Comparison of ENCODE assay signal across 8 mouse cellular contexts in genomic region chr19:5568470-5569140, GRCm38 (mm10). TPM values are rescaled to one million over a fixed set of nuclear protein-coding genes. Genes with fewer than 3 reads are reported as not detected.
A peak's percentile ranks its signal among the peaks of the same experiment; 100 is the strongest.
DNase-seq lines count a peak whose midpoint lies in the region; ATAC-seq lines count a peak whose summit lies in the region.

No protein-coding gene starts in this region.

- peak; percentile 95 for DNase-seq in 416B (ENCODE audit: low read depth)
- DNase-seq in adrenal gland, postnatal 4 days (ENCODE audit: low spot score in 2 of 2) = peak; percentile 54 to 68
- peak; percentile 81 for DNase-seq in heart, adult 8-10 months (ENCODE audit: low spot score)
- DNase-seq in kidney, adult 8-10 months = peak; percentile 78 to 83
- peak; percentile 63 to 73 for DNase-seq in spleen, adult 18-20 months

- no peak for ATAC-seq in embryonic facial prominence, embryonic 13.5 days (ENCODE audit: insufficient number of reproducible peaks, insufficient read depth, low FRiP score, low TSS enrichment, low read depth)
- peak; percentile 7; the same call in 1 of the 2 replicates for ATAC-seq in limb, embryonic 13.5 days (ENCODE audit: low FRiP score, low read depth)
- peak; percentile 25 for ATAC-seq in midbrain, embryonic 15.5 days (replicated peaks)

- WGBS in embryonic facial prominence, embryonic 13.5 days = 8% methylated on average over 27 of the region's 27 CpGs
- WGBS in limb, embryonic 13.5 days = 9% methylated on average over 27 of the region's 27 CpGs
- 6% methylated on average over 27 of the region's 27 CpGs for WGBS in midbrain, embryonic 15.5 days

- peaks cover 21% of the 10 kb centered on the region for H3K4me1 ChIP-seq in embryonic facial prominence, embryonic 13.5 days
- H3K4me1 ChIP-seq in limb, embryonic 13.5 days = peaks cover 18% of the 10 kb centered on the region
- peaks cover 21% of the 10 kb centered on the region for H3K4me1 ChIP-seq in midbrain, embryonic 15.5 days

- peak overlapping the region; percentile 86 for H3K27ac ChIP-seq in embryonic facial prominence, embryonic 13.5 days
- no peak overlapping the region for H3K27ac ChIP-seq in limb, embryonic 13.5 days
- peak overlapping the region; percentile 85; the same call in 1 of the 2 replicates for H3K27ac ChIP-seq in midbrain, embryonic 15.5 days

- peak overlapping the region; percentile 77 for H3K9ac ChIP-seq in embryonic facial prominence, embryonic 13.5 days
- H3K9ac ChIP-seq in limb, embryonic 13.5 days = peak overlapping the region; percentile 79
- H3K9ac ChIP-seq in midbrain, embryonic 15.5 days = peak overlapping the region; percentile 69; the same call in 1 of the 2 replicates

- H3K9me3 ChIP-seq in embryonic facial prominence, embryonic 13.5 days = no peaks in the 10 kb centered on the region
- H3K9me3 ChIP-seq in limb, embryonic 13.5 days = no peaks in the 10 kb centered on the region
- H3K9me3 ChIP-seq in midbrain, embryonic 15.5 days = no peaks in the 10 kb centered on the region

- peaks cover 38% of the 10 kb centered on the region for H3K27me3 ChIP-seq in embryonic facial prominence, embryonic 13.5 days
- H3K27me3 ChIP-seq in limb, embryonic 13.5 days = peaks cover 46% of the 10 kb centered on the region
- H3K27me3 ChIP-seq in midbrain, embryonic 15.5 days (replicated peaks) = peaks cover 20% of the 10 kb centered on the region

- H3K36me3 ChIP-seq in embryonic facial prominence, embryonic 13.5 days = 0 out of 2 replicates have a peak, but pooled peaks cover 7% of the 10 kb centered on the region
- peaks cover 14% of the 10 kb centered on the region for H3K36me3 ChIP-seq in limb, embryonic 13.5 days
- no peaks in the 10 kb centered on the region for H3K36me3 ChIP-seq in midbrain, embryonic 15.5 days (replicated peaks)

- peak overlapping the region; percentile 62 for H3K4me3 ChIP-seq in embryonic facial prominence, embryonic 13.5 days
- peak overlapping the region; percentile 73 for H3K4me3 ChIP-seq in limb, embryonic 13.5 days
- peak overlapping the region; percentile 75 for H3K4me3 ChIP-seq in midbrain, embryonic 15.5 days

- peak overlapping the region; percentile 95 for H3K4me2 ChIP-seq in embryonic facial prominence, embryonic 13.5 days
- peak overlapping the region; percentile 91 for H3K4me2 ChIP-seq in limb, embryonic 13.5 days (replicated peaks)
- H3K4me2 ChIP-seq in midbrain, embryonic 15.5 days = peak overlapping the region; percentile 83

RNA-seq across cellular contexts. Expression of gene Ap5b1, which starts 0.8 kb away (rescaled TPM):
- total RNA-seq in adrenal gland, postnatal 4 days (2021) = 1 to 10 TPM; 6.0 to 8.9 TPM
- 3.1 and 3.3 TPM in 2 replicates for polyA plus RNA-seq in embryonic facial prominence, embryonic 13.5 days (2015; fragmentation: Nextera tagmentation; extraction: Ambion mirVana)
- 1 to 10 TPM; 2.3 to 3.2 (median 2.7) TPM for total RNA-seq in heart, adult 8-10 months (2022)
- polyA plus RNA-seq in limb, embryonic 13.5 days (2015; fragmentation: Nextera tagmentation; extraction: Ambion mirVana) = 2.3 and 2.7 TPM in 2 replicates
- polyA plus RNA-seq in midbrain, embryonic 15.5 days (2015; fragmentation: Nextera tagmentation; extraction: Ambion mirVana) = 3.0 and 3.1 TPM in 2 replicates

RNA-seq across cellular contexts. Expression of gene Ovol1, which starts 8.2 kb away (rescaled TPM):
- 1 to 10 TPM in 1 of 2 experiments, not detected in 1; 1.6 TPM for total RNA-seq in adrenal gland, postnatal 4 days (2021)
- polyA plus RNA-seq in embryonic facial prominence, embryonic 13.5 days (2015; fragmentation: Nextera tagmentation; extraction: Ambion mirVana) = 5.8 and 6.4 TPM in 2 replicates
- not detected for total RNA-seq in heart, adult 8-10 months (2022)
- polyA plus RNA-seq in limb, embryonic 13.5 days (2015; fragmentation: Nextera tagmentation; extraction: Ambion mirVana) = 1.7 and 3.0 TPM in 2 replicates
- polyA plus RNA-seq in midbrain, embryonic 15.5 days (2015; fragmentation: Nextera tagmentation; extraction: Ambion mirVana) = 0.10 and 0.13 TPM in 2 replicates

RNA-seq across cellular contexts. Expression of gene Rnaseh2c, which starts 33.1 kb away (rescaled TPM):
- 100 to 1,000 TPM; 109 to 110 TPM for total RNA-seq in adrenal gland, postnatal 4 days (2021)
- 136 and 162 TPM in 2 replicates for polyA plus RNA-seq in embryonic facial prominence, embryonic 13.5 days (2015; fragmentation: Nextera tagmentation; extraction: Ambion mirVana)
- total RNA-seq in heart, adult 8-10 months (2022) = 10 to 100 TPM; 49.9 to 66.3 (median 64.9) TPM
- 143 and 144 TPM in 2 replicates for polyA plus RNA-seq in limb, embryonic 13.5 days (2015; fragmentation: Nextera tagmentation; extraction: Ambion mirVana)
- polyA plus RNA-seq in midbrain, embryonic 15.5 days (2015; fragmentation: Nextera tagmentation; extraction: Ambion mirVana) = 56.2 and 57.7 TPM in 2 replicates

RNA-seq across cellular contexts. Expression of gene Kat5, which starts 41.4 kb away (rescaled TPM):
- 10 to 100 TPM; 69.0 to 83.1 TPM for total RNA-seq in adrenal gland, postnatal 4 days (2021)
- polyA plus RNA-seq in embryonic facial prominence, embryonic 13.5 days (2015; fragmentation: Nextera tagmentation; extraction: Ambion mirVana) = 55.8 and 60.0 TPM in 2 replicates
- total RNA-seq in heart, adult 8-10 months (2022) = 10 to 100 TPM; 23.1 to 38.7 (median 29.3) TPM
- polyA plus RNA-seq in limb, embryonic 13.5 days (2015; fragmentation: Nextera tagmentation; extraction: Ambion mirVana) = 61.5 and 62.7 TPM in 2 replicates
- polyA plus RNA-seq in midbrain, embryonic 15.5 days (2015; fragmentation: Nextera tagmentation; extraction: Ambion mirVana) = 82.3 and 84.7 TPM in 2 replicates

RNA-seq across cellular contexts. Expression of gene Snx32, which starts 58.3 kb away (rescaled TPM):
- total RNA-seq in adrenal gland, postnatal 4 days (2021) = 10 to 100 TPM; 15.1 to 16.0 TPM
- 9.7 and 11.7 TPM in 2 replicates for polyA plus RNA-seq in embryonic facial prominence, embryonic 13.5 days (2015; fragmentation: Nextera tagmentation; extraction: Ambion mirVana)
- 1 to 10 TPM; 3.7 to 6.5 (median 6.0) TPM for total RNA-seq in heart, adult 8-10 months (2022)
- 12.1 and 13.4 TPM in 2 replicates for polyA plus RNA-seq in limb, embryonic 13.5 days (2015; fragmentation: Nextera tagmentation; extraction: Ambion mirVana)
- polyA plus RNA-seq in midbrain, embryonic 15.5 days (2015; fragmentation: Nextera tagmentation; extraction: Ambion mirVana) = 106 and 111 TPM in 2 replicates
